Mouse (Mus musculus): ENCODE results near the gene Maneal.

The Maneal gene

GRCm38 (mm10) chr4:124861283-124862188, at the start of gene Maneal:
Gene Maneal, minus strand, starts transcription at chr4:124862171.
- no peak for DNase-seq (ENCODE audit: low spot score in 2 of 2)

GRCm38 (mm10) chr4:124905971-124906822, 44.2 kb upstream of the Maneal start:
- DNase-seq (ENCODE audit: low spot score in 2 of 2): no peak

GRCm38 (mm10) chr4:124905417-124905816, 43.4 kb upstream of the Maneal start:
- no peak for DNase-seq (ENCODE audit: low spot score in 2 of 2)

GRCm38 (mm10) chr4:124899906-124900305, 37.9 kb upstream of the Maneal start:
- no peak for DNase-seq (ENCODE audit: low spot score in 2 of 2)

GRCm38 (mm10) chr4:124898428-124898827, 36.5 kb upstream of the Maneal start:
- DNase-seq (ENCODE audit: low spot score in 2 of 2): no peak

- DNase-seq (ENCODE audit: low spot score in 2 of 2): no peak
These were observed 32.8 kb upstream of the Maneal start for GRCm38 (mm10) chr4:124894508-124895428.

- DNase-seq (ENCODE audit: low spot score in 2 of 2): no peak
These were observed 31.8 kb upstream of the Maneal start for GRCm38 (mm10) chr4:124893769-124894168.

- DNase-seq (ENCODE audit: low spot score in 2 of 2): no peak
These were observed 28.9 kb upstream of the Maneal start for GRCm38 (mm10) chr4:124890831-124891230.

GRCm38 (mm10) chr4:124889935-124890334, 28.0 kb upstream of the Maneal start:
- no peak for DNase-seq (ENCODE audit: low spot score in 2 of 2)

GRCm38 (mm10) chr4:124888702-124889101, 26.7 kb upstream of the Maneal start:
- DNase-seq (ENCODE audit: low spot score in 2 of 2): no peak

GRCm38 (mm10) chr4:124882151-124882729, 20.3 kb upstream of the Maneal start:
- DNase-seq (ENCODE audit: low spot score in 2 of 2): no peak

- DNase-seq (ENCODE audit: low spot score in 2 of 2): no peak
These were observed 19.5 kb upstream of the Maneal start for GRCm38 (mm10) chr4:124881341-124881908.

GRCm38 (mm10) chr4:124880599-124880998, 18.6 kb upstream of the Maneal start, which contains the start of gene Epha10:
Gene Epha10, plus strand, starts transcription at chr4:124880899.
- DNase-seq (ENCODE audit: low spot score in 2 of 2): no peak

- no peak for DNase-seq (ENCODE audit: low spot score in 2 of 2)
These were observed 10.7 kb upstream of the Maneal start for GRCm38 (mm10) chr4:124872719-124873118.

GRCm38 (mm10) chr4:124860446-124860845, 1.5 kb downstream of the Maneal start:
- DNase-seq (ENCODE audit: low spot score in 2 of 2): peak; percentile 55 to 84

GRCm38 (mm10) chr4:124858370-124858769, 3.6 kb downstream of the Maneal start:
- DNase-seq (ENCODE audit: low spot score in 2 of 2): no peak

- DNase-seq (ENCODE audit: low spot score in 2 of 2): no peak
These were observed 5.7 kb downstream of the Maneal start for GRCm38 (mm10) chr4:124856294-124856693.

GRCm38 (mm10) chr4:124850933-124851658, 10.9 kb downstream of the Maneal start, which contains the start of gene 1110065P20Rik:
Gene 1110065P20Rik, minus strand, starts transcription at chr4:124851196.
- peak; percentile 72 to 79 for DNase-seq (ENCODE audit: low spot score in 2 of 2)

GRCm38 (mm10) chr4:124850261-124850913, 11.6 kb downstream of the Maneal start, which contains the start of gene Yrdc:
Gene Yrdc, plus strand, starts transcription at chr4:124850679.
- peak; percentile 91 to 94 for DNase-seq (ENCODE audit: low spot score in 2 of 2)

Measured in urinary bladder, postnatal 4 days (tissue).